Mouse (Mus musculus): Measurements from ENCODE around the gene Zscan10. TPM values are rescaled to one million over a fixed set of nuclear protein-coding genes. Genes with fewer than 3 reads are reported as not detected.

Zscan10 gene
- polyA plus RNA-seq (2015; fragmentation: Nextera tagmentation; extraction: Ambion mirVana), result 0.13 and 0.22 TPM in 2 replicates

DNA sequence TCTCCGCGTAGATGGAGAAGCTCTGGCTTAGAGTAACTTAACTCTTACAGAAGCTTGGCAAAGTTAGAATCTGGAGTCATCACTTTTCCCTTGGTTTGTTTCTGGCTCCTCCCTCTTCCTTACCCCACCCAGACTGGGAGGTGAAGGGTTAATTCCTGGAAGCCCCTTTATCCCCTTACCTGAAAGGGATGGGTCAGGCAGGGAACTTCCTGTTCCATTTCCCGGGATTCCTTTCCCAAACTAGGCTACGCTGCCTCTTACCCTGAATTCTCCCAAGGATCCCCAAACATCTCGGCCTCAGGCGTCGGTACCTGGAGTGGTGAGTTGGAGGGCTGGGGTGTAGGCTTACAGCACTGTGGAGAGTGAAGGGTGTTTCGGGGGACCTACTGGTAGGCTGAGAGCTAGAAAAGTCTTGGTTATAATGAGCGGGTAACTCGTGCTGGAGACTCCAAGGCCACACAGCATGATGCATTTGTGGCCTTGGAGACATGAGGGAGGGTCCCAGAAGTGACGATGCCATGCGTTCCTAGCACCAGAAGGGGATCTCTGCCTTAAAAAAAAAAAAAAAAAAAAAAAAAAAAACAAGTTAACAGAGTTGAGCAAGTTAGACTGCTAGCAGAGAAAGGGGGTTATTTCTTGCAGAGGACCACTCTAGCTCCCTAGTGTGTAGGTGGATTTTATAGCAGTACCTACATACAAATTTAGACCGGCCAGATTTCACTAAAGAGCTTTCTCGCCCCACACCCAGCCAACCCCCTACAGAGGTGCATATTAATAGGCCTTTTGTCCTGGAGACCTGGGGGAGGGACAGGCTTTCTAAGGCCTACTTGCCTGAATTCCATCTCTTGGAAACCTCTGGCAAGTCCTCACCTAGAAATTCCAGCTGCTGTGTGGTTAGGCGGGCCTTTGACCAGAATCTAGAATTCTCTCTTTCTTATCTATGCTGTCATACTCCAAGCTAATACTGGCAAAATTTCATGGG, at the start of gene Zscan10:
Gene Zscan10, plus strand, starts transcription at position 216 of the 982 bp plus-strand sequence.
- H3K27me3 ChIP-seq, result peaks cover 15% of the 10 kb centered on the region
- no peaks in the 10 kb centered on the region for H3K9me3 ChIP-seq
- H3K27ac ChIP-seq, result no peak within 1 kb of the TSS
- H3K4me2 ChIP-seq, result peak within 1 kb of the TSS; percentile 65
- no peak within 1 kb of the TSS for H3K4me3 ChIP-seq
- WGBS, result 29% methylated on average over 15 of the region's 15 CpGs
- no peaks in the 10 kb centered on the region for H3K36me3 ChIP-seq
- ATAC-seq (ENCODE audit: low FRiP score), result no peak
- H3K9ac ChIP-seq, result no peak within 1 kb of the TSS
- H3K4me1 ChIP-seq (replicated peaks), result peaks cover 14% of the 10 kb centered on the region

DNA sequence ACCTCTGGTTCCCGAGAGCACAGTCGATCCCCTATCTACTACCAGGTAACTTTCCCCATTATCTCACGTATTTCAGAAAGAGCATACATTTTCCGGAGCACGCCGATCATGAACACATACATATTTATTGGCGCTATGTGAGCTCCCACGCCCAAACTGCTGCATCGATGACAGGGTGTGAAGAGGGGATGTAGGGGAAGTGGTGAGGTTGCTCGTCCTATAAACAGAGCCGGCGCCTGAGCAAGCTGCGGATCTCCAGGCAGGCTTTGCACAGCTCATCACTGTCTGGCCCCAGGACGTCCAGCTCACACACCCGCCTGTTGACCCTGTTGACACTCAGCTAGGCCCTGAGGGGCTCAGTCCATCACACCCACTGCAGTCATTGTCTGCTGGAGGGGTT, 49.8 kb upstream of the Zscan10 start:
- WGBS, result 0% methylated on average over 15 of the region's 15 CpGs
- Histone ChIP-seq H3K27ac (peak overlapping the region; percentile 52), H3K4me2 (peak overlapping the region; percentile 69), H3K27me3 (no peaks in the 10 kb centered on the region), H3K4me1 (replicated peaks) (peaks cover 21% of the 10 kb centered on the region), H3K4me3 (peak overlapping the region; percentile 54), H3K9me3 (no peaks in the 10 kb centered on the region), H3K36me3 (peaks cover 13% of the 10 kb centered on the region), H3K9ac (peak overlapping the region; percentile 74)
- peak; percentile 27 for ATAC-seq (ENCODE audit: low FRiP score)

DNA sequence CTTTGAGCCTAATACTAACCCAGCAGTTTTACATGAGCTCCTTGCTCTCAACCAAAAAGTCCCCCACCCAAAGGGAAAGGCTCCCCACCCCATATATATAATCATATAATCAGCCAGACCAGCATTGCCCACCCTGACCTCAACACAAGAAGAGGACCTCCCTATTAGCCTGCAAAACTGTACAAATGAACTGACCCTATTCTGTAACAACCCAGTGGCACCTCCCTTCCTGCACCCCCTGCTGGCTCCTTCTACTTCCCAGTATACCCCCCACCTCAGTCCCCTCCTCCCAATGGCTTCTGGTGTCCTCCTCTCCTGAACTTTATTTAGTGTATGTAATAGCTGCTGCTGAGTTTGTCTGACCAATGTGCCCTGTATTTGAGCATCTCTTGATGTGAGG, 49.2 kb upstream of the Zscan10 start:
- no peak for ATAC-seq (ENCODE audit: low FRiP score)
- Histone ChIP-seq H3K4me3 (peak overlapping the region; percentile 54), H3K36me3 (peaks cover 19% of the 10 kb centered on the region), H3K9me3 (no peaks in the 10 kb centered on the region), H3K27ac (peak overlapping the region; percentile 52), H3K27me3 (no peaks in the 10 kb centered on the region), H3K4me1 (replicated peaks) (peaks cover 21% of the 10 kb centered on the region), H3K4me2 (peak overlapping the region; percentile 69), H3K9ac (peak overlapping the region; percentile 74)

DNA sequence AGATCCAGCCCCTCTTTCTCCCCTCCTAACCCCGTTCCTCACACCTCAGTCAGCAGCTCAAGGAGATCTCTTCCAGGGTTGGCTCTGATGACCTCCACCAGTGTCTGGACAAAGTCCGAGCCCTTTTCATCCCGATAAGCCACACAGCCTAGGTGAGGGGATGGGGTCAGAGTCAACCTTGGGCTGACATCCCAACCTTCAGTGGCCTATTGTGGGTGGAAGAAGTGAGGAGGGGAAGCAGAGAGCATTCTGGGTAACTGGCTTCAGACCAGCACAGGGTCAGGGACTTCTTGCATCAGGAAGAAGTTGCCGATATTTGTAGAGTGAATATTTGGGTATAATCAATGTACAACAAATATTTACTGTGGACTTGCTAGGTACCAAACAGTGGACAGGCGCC, 48.7 kb upstream of the Zscan10 start:
- no peak overlapping the region for H3K4me2 ChIP-seq
- WGBS, result 63% methylated on average over 5 of the region's 5 CpGs

DNA sequence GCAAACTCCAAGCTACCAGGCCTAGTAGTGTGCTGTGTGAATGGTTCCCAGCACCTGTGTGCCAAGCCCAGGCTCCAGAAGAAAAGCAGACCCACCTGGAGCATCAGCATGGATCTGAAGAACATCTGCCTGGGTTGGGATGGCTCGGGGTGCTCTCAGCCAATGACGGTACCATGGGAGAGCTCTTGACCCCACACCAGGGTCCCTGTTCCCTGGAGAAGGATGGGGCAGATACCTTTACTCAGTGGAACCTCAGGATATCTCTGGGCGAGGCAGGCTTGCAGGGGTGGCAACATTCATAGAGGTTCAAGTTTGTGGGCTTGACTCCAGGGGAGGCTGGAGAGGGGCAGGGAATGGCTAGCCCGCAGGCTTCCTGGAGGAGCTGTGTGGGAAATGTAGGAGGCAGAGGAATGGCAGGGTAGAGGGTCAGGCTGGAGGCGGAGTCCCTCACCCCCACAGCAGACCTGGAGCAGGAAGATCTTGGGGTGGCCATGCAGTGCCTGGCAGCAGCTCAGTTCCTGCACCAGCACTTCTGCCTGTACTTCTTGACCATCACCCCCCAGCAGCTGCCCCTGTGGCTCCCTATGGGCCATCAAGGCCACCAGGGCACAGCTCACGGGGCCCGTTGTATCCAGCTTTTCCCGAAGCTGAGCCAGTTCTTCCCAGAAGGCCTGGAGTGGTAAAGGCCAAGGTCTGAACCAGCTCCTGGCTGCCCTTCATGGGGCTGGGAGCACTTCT, 47.6 kb upstream of the Zscan10 start:
- Histone ChIP-seq H3K27ac (no peak overlapping the region), H3K9me3 (no peaks in the 10 kb centered on the region), H3K4me3 (no peak overlapping the region), H3K27me3 (no peaks in the 10 kb centered on the region), H3K4me1 (replicated peaks) (peaks cover 21% of the 10 kb centered on the region), H3K4me2 (no peak overlapping the region), H3K36me3 (peaks cover 35% of the 10 kb centered on the region), H3K9ac (no peak overlapping the region)
- 88% methylated on average over 8 of the region's 8 CpGs for WGBS
- ATAC-seq (ENCODE audit: low FRiP score), result no peak

More for the DNA sequence above, 48.7 kb upstream of the Zscan10 start:
- no peak overlapping the region for H3K4me3 ChIP-seq
- no peak for ATAC-seq (ENCODE audit: low FRiP score)
- H3K9me3 ChIP-seq, result no peaks in the 10 kb centered on the region
- peaks cover 24% of the 10 kb centered on the region for H3K36me3 ChIP-seq
- peaks cover 21% of the 10 kb centered on the region for H3K4me1 ChIP-seq (replicated peaks)
- no peaks in the 10 kb centered on the region for H3K27me3 ChIP-seq
- no peak overlapping the region for H3K9ac ChIP-seq
- no peak overlapping the region for H3K27ac ChIP-seq

DNA sequence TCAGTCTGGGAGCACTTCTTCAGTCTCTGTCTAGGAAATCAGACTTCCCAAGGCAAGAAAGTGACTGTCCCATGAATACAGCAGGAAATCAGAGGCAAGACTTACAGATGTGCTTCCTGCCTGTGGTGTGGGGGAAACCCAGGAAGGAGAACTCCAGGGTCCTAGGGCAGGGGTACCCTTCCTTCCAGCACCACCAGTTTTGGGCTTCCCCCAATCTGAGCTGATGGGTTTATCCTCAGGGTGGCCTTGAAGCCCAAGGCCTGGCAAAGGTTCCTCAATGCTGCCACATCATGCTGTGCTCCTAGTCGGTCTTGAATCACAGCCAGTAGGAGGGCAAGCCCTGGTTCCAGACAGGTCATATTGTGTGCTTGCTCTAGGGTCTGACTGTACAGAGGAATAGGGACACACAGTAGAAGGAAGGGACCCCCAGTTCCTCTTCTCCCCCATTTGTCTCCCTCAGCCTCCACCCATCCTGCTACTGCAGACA, 47.0 kb upstream of the Zscan10 start:
- H3K9me3 ChIP-seq, result no peaks in the 10 kb centered on the region
- no peak for ATAC-seq (ENCODE audit: low FRiP score)
- H3K9ac ChIP-seq, result no peak overlapping the region

DNA sequence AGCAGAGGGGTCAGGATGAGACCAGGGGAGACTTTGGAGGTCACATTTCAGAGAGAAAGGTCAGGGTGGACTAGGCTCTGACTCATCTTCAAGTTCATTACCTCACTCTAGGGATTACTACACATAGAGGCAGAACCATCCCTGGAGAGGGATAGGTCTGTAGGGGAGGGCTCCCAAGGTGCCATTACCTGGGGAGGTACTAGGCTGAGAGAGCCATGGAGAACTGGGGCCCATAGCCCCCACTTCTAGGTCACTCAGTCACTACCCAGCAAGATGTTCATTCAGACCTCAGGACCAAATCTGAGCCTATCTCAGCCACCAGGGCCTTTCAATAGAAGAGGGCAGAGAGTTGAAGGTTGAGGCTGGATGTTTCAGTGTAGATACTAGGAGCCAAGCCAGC, 46.3 kb upstream of the Zscan10 start:
- ATAC-seq (ENCODE audit: low FRiP score), result no peak
- H3K27ac ChIP-seq, result no peak overlapping the region
- H3K4me1 ChIP-seq (replicated peaks), result peaks cover 13% of the 10 kb centered on the region
- H3K9me3 ChIP-seq, result no peaks in the 10 kb centered on the region
- H3K27me3 ChIP-seq, result no peaks in the 10 kb centered on the region
- no peak overlapping the region for H3K4me3 ChIP-seq
- no peak overlapping the region for H3K4me2 ChIP-seq
- H3K36me3 ChIP-seq, result peaks cover 48% of the 10 kb centered on the region
- no peak overlapping the region for H3K9ac ChIP-seq

More for the DNA sequence above, 47.0 kb upstream of the Zscan10 start:
- H3K36me3 ChIP-seq, result peaks cover 41% of the 10 kb centered on the region
- 52% methylated on average over 1 of the region's 1 CpGs for WGBS
- H3K4me1 ChIP-seq (replicated peaks), result peaks cover 20% of the 10 kb centered on the region
- H3K27ac ChIP-seq, result no peak overlapping the region
- H3K27me3 ChIP-seq, result no peaks in the 10 kb centered on the region
- no peak overlapping the region for H3K4me3 ChIP-seq
- no peak overlapping the region for H3K4me2 ChIP-seq

DNA sequence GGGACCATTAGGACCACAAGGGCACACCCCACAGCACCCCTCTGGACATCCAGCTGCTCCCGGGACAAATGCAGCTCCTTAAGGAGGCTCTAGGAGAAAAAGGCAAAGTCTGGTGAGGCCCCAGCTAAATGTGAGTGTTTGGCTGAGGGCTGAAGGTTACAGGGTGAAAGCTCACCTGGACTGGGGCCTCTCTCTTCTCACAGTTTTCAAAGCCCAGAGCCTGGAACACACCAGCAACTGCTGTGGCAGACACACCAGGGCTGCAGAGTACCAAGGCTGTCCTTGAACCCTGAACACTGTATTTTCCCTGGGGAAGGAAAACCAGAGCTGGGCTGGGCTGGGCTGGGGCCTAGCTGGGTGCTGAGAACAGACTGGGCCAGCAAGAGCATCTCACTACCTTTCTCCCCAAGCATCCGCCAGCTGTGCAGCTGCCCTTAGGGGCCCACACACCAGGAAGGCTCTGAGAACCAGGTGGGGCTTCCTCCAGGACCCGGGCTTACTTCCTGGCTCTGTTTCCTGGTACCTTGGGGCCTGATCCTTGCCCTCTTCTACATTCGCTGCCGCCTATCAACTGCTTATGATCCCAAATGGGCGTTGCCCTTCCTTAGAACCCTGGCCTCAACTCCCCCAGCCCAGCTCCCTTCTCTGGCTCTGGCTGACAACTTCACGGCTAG, 45.3 kb upstream of the Zscan10 start:
- Histone ChIP-seq H3K4me1 (replicated peaks) (peaks cover 10% of the 10 kb centered on the region), H3K9ac (no peak overlapping the region), H3K4me3 (no peak overlapping the region), H3K4me2 (no peak overlapping the region), H3K27ac (no peak overlapping the region), H3K36me3 (peaks cover 56% of the 10 kb centered on the region), H3K27me3 (no peaks in the 10 kb centered on the region), H3K9me3 (no peaks in the 10 kb centered on the region)
- 78% methylated on average over 7 of the region's 7 CpGs for WGBS
- ATAC-seq (ENCODE audit: low FRiP score), result no peak

DNA sequence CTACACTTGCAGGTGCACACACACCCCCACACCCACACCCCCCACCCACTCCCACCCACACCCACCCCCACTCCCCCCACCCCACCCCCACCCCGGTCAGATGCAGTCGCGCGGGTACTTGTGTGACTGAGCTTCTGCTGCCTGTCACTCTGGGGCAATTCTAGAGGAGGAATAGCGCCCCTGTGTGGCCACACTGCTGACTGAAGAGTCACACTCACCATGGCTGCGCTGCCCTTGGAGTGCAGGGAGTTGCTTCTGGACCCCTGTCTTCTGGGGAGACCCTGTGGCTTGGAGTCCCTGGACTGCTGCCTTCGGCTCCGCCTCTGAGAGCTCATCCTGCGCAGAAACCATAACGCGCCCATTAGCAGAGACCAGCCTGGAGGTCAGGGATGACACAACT, 40.9 kb upstream of the Zscan10 start:
- Histone ChIP-seq H3K27ac (no peak overlapping the region), H3K9ac (no peak overlapping the region), H3K4me2 (no peak overlapping the region), H3K27me3 (no peaks in the 10 kb centered on the region), H3K4me1 (replicated peaks) (peaks cover 10% of the 10 kb centered on the region), H3K9me3 (no peaks in the 10 kb centered on the region), H3K36me3 (peaks cover 64% of the 10 kb centered on the region), H3K4me3 (no peak overlapping the region)
- WGBS, result 52% methylated on average over 7 of the region's 11 CpGs
- no peak for ATAC-seq (ENCODE audit: low FRiP score)

DNA sequence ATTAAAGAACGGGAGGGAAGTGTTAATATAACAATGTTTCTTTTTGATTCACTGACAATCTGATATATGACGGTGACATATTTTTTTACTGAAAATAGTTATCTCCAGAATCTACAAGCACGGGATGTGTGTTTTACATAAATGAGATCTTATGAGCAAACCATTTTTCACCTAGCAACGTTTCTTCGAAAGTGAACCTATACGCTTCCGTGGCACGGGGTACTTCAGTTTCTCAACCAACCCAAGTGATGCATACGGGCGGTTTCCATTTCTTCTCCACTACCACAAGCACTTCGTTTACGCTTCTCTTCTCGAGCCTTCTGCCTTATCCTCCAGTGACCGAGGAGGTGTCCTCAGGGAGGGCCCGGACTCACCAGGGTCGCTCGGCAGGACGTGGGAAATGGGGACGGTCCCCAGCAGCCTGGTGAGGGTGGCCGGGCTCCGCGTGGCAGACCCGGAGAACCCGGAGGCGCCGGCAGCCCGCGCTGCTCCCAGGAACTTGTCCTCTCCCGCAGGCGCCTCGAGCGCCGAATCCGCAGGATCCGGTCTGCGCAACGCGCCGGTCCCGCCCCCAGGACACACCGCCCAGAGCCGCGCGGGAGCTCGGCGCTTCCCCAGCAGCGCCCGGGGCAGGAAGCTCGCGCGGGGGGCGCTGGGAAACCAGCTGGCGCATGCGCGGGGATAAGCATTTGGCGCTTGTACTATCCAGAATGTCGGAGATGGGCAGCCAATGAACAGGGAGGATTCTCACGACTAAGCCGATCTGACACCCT, 36.9 kb upstream of the Zscan10 start, which contains the start of gene Zfp213:
Gene Zfp213, minus strand, starts transcription at position 644 of the 773 bp plus-strand sequence.
- peak within 1 kb of the TSS; percentile 97 for H3K9ac ChIP-seq
- 1% methylated on average over 59 of the region's 59 CpGs for WGBS
- H3K36me3 ChIP-seq, result peaks cover 24% of the 10 kb centered on the region
- peak; percentile 97 for ATAC-seq (ENCODE audit: low FRiP score)
- no peaks in the 10 kb centered on the region for H3K9me3 ChIP-seq
- H3K4me2 ChIP-seq, result peak within 1 kb of the TSS; percentile 83
- no peaks in the 10 kb centered on the region for H3K27me3 ChIP-seq
- peak within 1 kb of the TSS; percentile 95 for H3K27ac ChIP-seq
- H3K4me1 ChIP-seq (replicated peaks), result peaks cover 18% of the 10 kb centered on the region
- peak within 1 kb of the TSS; percentile 76 for H3K4me3 ChIP-seq

DNA sequence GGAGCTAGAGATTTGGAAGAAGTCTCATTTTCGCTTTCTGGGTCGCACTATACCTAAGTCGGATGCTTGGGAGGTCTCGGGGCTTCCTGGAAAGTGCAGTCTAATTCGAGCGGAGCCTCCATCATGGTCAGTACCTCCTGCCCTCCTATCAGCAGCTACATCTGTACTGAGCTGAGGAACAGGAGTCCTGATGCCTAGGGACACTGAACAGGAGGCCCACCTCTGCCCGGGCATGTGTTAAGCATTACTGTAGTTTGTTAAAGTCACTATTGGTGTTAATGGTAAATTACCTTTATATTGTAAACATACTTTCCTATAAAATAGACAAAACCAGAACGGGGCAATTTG, 36.3 kb upstream of the Zscan10 start:
- peak overlapping the region; percentile 97 for H3K9ac ChIP-seq
- peaks cover 18% of the 10 kb centered on the region for H3K4me1 ChIP-seq (replicated peaks)
- H3K27me3 ChIP-seq, result no peaks in the 10 kb centered on the region
- peak overlapping the region; percentile 95 for H3K27ac ChIP-seq
- peak overlapping the region; percentile 76 for H3K4me3 ChIP-seq
- 2% methylated on average over 8 of the region's 8 CpGs for WGBS
- peaks cover 18% of the 10 kb centered on the region for H3K36me3 ChIP-seq
- peak; percentile 87 for ATAC-seq (ENCODE audit: low FRiP score)
- peak overlapping the region; percentile 83 for H3K4me2 ChIP-seq
- no peaks in the 10 kb centered on the region for H3K9me3 ChIP-seq

Data from hindbrain, embryonic 13.5 days (tissue).